Mouse (Mus musculus) testis, adult 2 months (tissue): ENCODE data around the gene Dock7.

Source experiments
- CTCF ChIP-seq: fragments of 200-500 bp; IDR thresholded peaks from 2 replicates; pipeline ENCODE4 v1.5.1; 2012; ENCODE audit warnings: low read depth, mild to moderate bottlenecking, inconsistent platforms, low read length, moderate library complexity; ENCODE audit not compliant: control insufficient read depth, insufficient read depth, insufficient replicate concordance
- POLR2A ChIP-seq: fragments of 200-500 bp; IDR thresholded peaks from 2 replicates; pipeline ENCODE4 v1.6.1; 2012; ENCODE audit warnings: low read depth, mild to moderate bottlenecking, inconsistent platforms, low read length, moderate library complexity; ENCODE audit not compliant: control insufficient read depth

- no peak for TF ChIP-seq POLR2A
- no peak for TF ChIP-seq CTCF
Measured at GRCm38 (mm10) chr4:99163001-99163400, 42.3 kb upstream of the Dock7 start.
